Comparison of ENCODE assay signal across 13 mouse cellular contexts in genomic region chr12:85581261-85582066, GRCm38 (mm10). TPM values are rescaled to one million over a fixed set of nuclear protein-coding genes. Genes with fewer than 3 reads are reported as not detected.
DNase-seq lines count a peak whose midpoint lies in the region; ATAC-seq lines count a peak whose summit lies in the region.
"Had no signal": no experiment of that assay in that cellular context is flagged by ENCODE, and none has a peak within 500 bp of the region (broad histone marks: within the 10 kb centered on the region; RNA-seq: fewer than 3 reads in every experiment).

No protein-coding gene starts in this region.

- DNase-seq in heart, adult 11 months: no peak
- DNase-seq in embryonic facial prominence, embryonic 11.5 days (ENCODE audit: low spot score): no peak
- DNase-seq in hindbrain, embryonic 11.5 days (ENCODE audit: low spot score): peak; percentile 48
- no peak for DNase-seq in adrenal gland, postnatal 10 days
- no peak for DNase-seq in liver, embryonic 11.5 days (ENCODE audit: low spot score)
- DNase-seq in urinary bladder, postnatal 10 days (ENCODE audit: low spot score): no peak
- DNase-seq: gastrocnemius, postnatal 10 days; spleen, adult 18-20 months had no signal

- H3K27ac ChIP-seq in heart, embryonic 12.5 days (ENCODE audit: poor library complexity, severe bottlenecking): no peak overlapping the region
- no peak overlapping the region for H3K27ac ChIP-seq in embryonic facial prominence, embryonic 11.5 days (replicated peaks; ENCODE audit: low read depth, low read length)
- peak overlapping the region; percentile 75 for H3K27ac ChIP-seq in hindbrain, embryonic 11.5 days (ENCODE audit: low read depth, low read length)
- H3K27ac ChIP-seq in midbrain, embryonic 15.5 days: peak overlapping the region; percentile 74
- no peak overlapping the region for H3K27ac ChIP-seq in liver, embryonic 11.5 days (ENCODE audit: low read depth, low read length)
- H3K27ac ChIP-seq: layer of hippocampus, adult 2 months; liver, embryonic 14.5 days had no signal

- no peaks in the 10 kb centered on the region for H3K36me3 ChIP-seq in heart, embryonic 12.5 days
- no peaks in the 10 kb centered on the region for H3K36me3 ChIP-seq in embryonic facial prominence, embryonic 11.5 days (replicated peaks; ENCODE audit: control insufficient read depth, insufficient read depth, low read depth, low read length)
- H3K36me3 ChIP-seq in hindbrain, embryonic 11.5 days (ENCODE audit: control insufficient read depth, insufficient read depth, low read length): no peaks in the 10 kb centered on the region
- H3K36me3 ChIP-seq in midbrain, embryonic 15.5 days (replicated peaks): no peaks in the 10 kb centered on the region
- H3K36me3 ChIP-seq in liver, embryonic 11.5 days (ENCODE audit: control insufficient read depth, insufficient read depth, low read length): no peaks in the 10 kb centered on the region

- H3K9ac ChIP-seq in heart, embryonic 12.5 days: no peak overlapping the region
- no peak overlapping the region for H3K9ac ChIP-seq in embryonic facial prominence, embryonic 11.5 days (replicated peaks; ENCODE audit: low read length)
- H3K9ac ChIP-seq in hindbrain, embryonic 11.5 days (ENCODE audit: low read depth, low read length): 0 out of 2 replicates have a peak overlapping the region, but pooled peaks have one; percentile 11
- peak overlapping the region; percentile 12; the same call in 1 of the 2 replicates for H3K9ac ChIP-seq in midbrain, embryonic 15.5 days
- H3K9ac ChIP-seq in liver, embryonic 11.5 days (ENCODE audit: low read depth, low read length): no peak overlapping the region
- H3K9ac ChIP-seq: liver, embryonic 14.5 days had no signal

- no peaks in the 10 kb centered on the region for H3K27me3 ChIP-seq in heart, embryonic 12.5 days (replicated peaks)
- H3K27me3 ChIP-seq in embryonic facial prominence, embryonic 11.5 days (ENCODE audit: control insufficient read depth, insufficient read depth, low read length): no peaks in the 10 kb centered on the region
- no peaks in the 10 kb centered on the region for H3K27me3 ChIP-seq in hindbrain, embryonic 11.5 days (ENCODE audit: control insufficient read depth, insufficient read depth, low read length)
- no peaks in the 10 kb centered on the region for H3K27me3 ChIP-seq in midbrain, embryonic 15.5 days (replicated peaks)
- H3K27me3 ChIP-seq in liver, embryonic 11.5 days (replicated peaks; ENCODE audit: control insufficient read depth, insufficient read depth, low read length): no peaks in the 10 kb centered on the region

- no peak; the same call in 1 of the 2 replicates for ATAC-seq in heart, embryonic 12.5 days (ENCODE audit: insufficient number of reproducible peaks, low FRiP score)
- peak; percentile 31; the same call in 1 of the 2 replicates for ATAC-seq in embryonic facial prominence, embryonic 11.5 days (replicated peaks; ENCODE audit: insufficient number of reproducible peaks, low FRiP score, low TSS enrichment, low read depth)
- peak; percentile 81 for ATAC-seq in hindbrain, embryonic 11.5 days (ENCODE audit: low FRiP score)
- ATAC-seq in midbrain, embryonic 15.5 days (replicated peaks): peak; percentile 86
- no peak for ATAC-seq in liver, embryonic 11.5 days (replicated peaks; ENCODE audit: low FRiP score)
- ATAC-seq: intestine, postnatal 0 days had no signal

- peaks cover 12% of the 10 kb centered on the region for H3K4me1 ChIP-seq in heart, embryonic 12.5 days (replicated peaks)
- peaks cover 3% of the 10 kb centered on the region; the same call in 1 of the 2 replicates for H3K4me1 ChIP-seq in embryonic facial prominence, embryonic 11.5 days (ENCODE audit: control insufficient read depth, insufficient read depth, low read length)
- H3K4me1 ChIP-seq in hindbrain, embryonic 11.5 days (replicated peaks; ENCODE audit: control insufficient read depth, insufficient read depth, low read length): peaks cover 9% of the 10 kb centered on the region; the same call in 1 of the 2 replicates
- peaks cover 14% of the 10 kb centered on the region for H3K4me1 ChIP-seq in midbrain, embryonic 15.5 days
- no peaks in the 10 kb centered on the region for H3K4me1 ChIP-seq in liver, embryonic 11.5 days (replicated peaks; ENCODE audit: control insufficient read depth, insufficient read depth, low read length)

- WGBS in heart, embryonic 12.5 days: 31% methylated on average over 15 of the region's 15 CpGs
- 47% methylated on average over 15 of the region's 15 CpGs for WGBS in embryonic facial prominence, embryonic 11.5 days
- WGBS in hindbrain, embryonic 11.5 days: 40% methylated on average over 15 of the region's 15 CpGs
- WGBS in midbrain, embryonic 15.5 days: 24% methylated on average over 15 of the region's 15 CpGs
- WGBS in liver, embryonic 11.5 days: 55% methylated on average over 15 of the region's 15 CpGs

- no peak overlapping the region for H3K4me3 ChIP-seq in heart, embryonic 12.5 days
- no peak overlapping the region for H3K4me3 ChIP-seq in embryonic facial prominence, embryonic 11.5 days (ENCODE audit: low read depth, low read length)
- no peak overlapping the region for H3K4me3 ChIP-seq in hindbrain, embryonic 11.5 days (ENCODE audit: low read depth, low read length)
- H3K4me3 ChIP-seq in midbrain, embryonic 15.5 days: 0 out of 2 replicates have a peak overlapping the region, but pooled peaks have one; percentile 9
- no peak overlapping the region for H3K4me3 ChIP-seq in liver, embryonic 11.5 days (ENCODE audit: low read depth, low read length)
- H3K4me3 ChIP-seq: layer of hippocampus, adult 2 months had no signal

- H3K9me3 ChIP-seq in heart, embryonic 12.5 days (replicated peaks): no peaks in the 10 kb centered on the region
- H3K9me3 ChIP-seq in embryonic facial prominence, embryonic 11.5 days (replicated peaks; ENCODE audit: control insufficient read depth, low read length): no peaks in the 10 kb centered on the region
- no peaks in the 10 kb centered on the region for H3K9me3 ChIP-seq in hindbrain, embryonic 11.5 days (ENCODE audit: control insufficient read depth, low read length)
- no peaks in the 10 kb centered on the region for H3K9me3 ChIP-seq in midbrain, embryonic 15.5 days
- no peaks in the 10 kb centered on the region for H3K9me3 ChIP-seq in liver, embryonic 11.5 days (ENCODE audit: control insufficient read depth, low read length)

- H3K4me2 ChIP-seq in heart, embryonic 12.5 days: peak overlapping the region; percentile 47
- H3K4me2 ChIP-seq in embryonic facial prominence, embryonic 11.5 days (ENCODE audit: low read depth, low read length): no peak overlapping the region
- H3K4me2 ChIP-seq in hindbrain, embryonic 11.5 days (replicated peaks; ENCODE audit: low read depth, low read length): peak overlapping the region; percentile 14
- H3K4me2 ChIP-seq in midbrain, embryonic 15.5 days: peak overlapping the region; percentile 39
- no peak overlapping the region for H3K4me2 ChIP-seq in liver, embryonic 11.5 days

RNA-seq across cellular contexts. Expression of gene Jdp2, which starts 17.4 kb away (rescaled TPM):
- polyA plus RNA-seq in heart, embryonic 12.5 days (2016; fragmentation: Nextera tagmentation; extraction: Ambion mirVana): 0.56 and 0.90 TPM in 2 replicates
- polyA plus RNA-seq in embryonic facial prominence, embryonic 11.5 days (2014; fragmentation: Nextera tagmentation; extraction: Ambion mirVana): 0.27 and 0.49 TPM in 2 replicates
- polyA plus RNA-seq in hindbrain, embryonic 11.5 days (2014; fragmentation: Nextera tagmentation; extraction: Ambion mirVana): 0.25 and 0.43 TPM in 2 replicates
- polyA plus RNA-seq in midbrain, embryonic 15.5 days (2015; fragmentation: Nextera tagmentation; extraction: Ambion mirVana): 0.83 and 0.92 TPM in 2 replicates
- 10 to 100 TPM; 13.1 to 23.6 TPM for total RNA-seq in adrenal gland, postnatal 10 days (2021)
- polyA plus RNA-seq in liver, embryonic 11.5 days (2014; fragmentation: Nextera tagmentation; extraction: Ambion mirVana): 0.21 and 0.59 TPM in 2 replicates

Comparison
In these comparisons a context has a peak if more than half of its experiments do, and no peak if none do; other contexts are left out.
1. ATAC-seq: peak in embryonic facial prominence, embryonic 11.5 days (single experiment), hindbrain, embryonic 11.5 days (single experiment) and midbrain, embryonic 15.5 days (single experiment); none in heart, embryonic 12.5 days (single experiment) and liver, embryonic 11.5 days (single experiment).
2. H3K27ac ChIP-seq: peak in hindbrain, embryonic 11.5 days (single experiment) and midbrain, embryonic 15.5 days (single experiment); none in heart, embryonic 12.5 days (single experiment), embryonic facial prominence, embryonic 11.5 days (single experiment) and liver, embryonic 11.5 days (single experiment).
3. H3K4me2 ChIP-seq: peak in heart, embryonic 12.5 days (single experiment), hindbrain, embryonic 11.5 days (single experiment) and midbrain, embryonic 15.5 days (single experiment); none in embryonic facial prominence, embryonic 11.5 days (single experiment) and liver, embryonic 11.5 days (single experiment).
4. H3K9ac ChIP-seq: peak in hindbrain, embryonic 11.5 days (single experiment) and midbrain, embryonic 15.5 days (single experiment); none in heart, embryonic 12.5 days (single experiment), embryonic facial prominence, embryonic 11.5 days (single experiment) and liver, embryonic 11.5 days (single experiment).